Mouse (Mus musculus) kidney, adult 2 months (tissue): Measurements from ENCODE around the gene Gca. TPM values are rescaled to one million over a fixed set of nuclear protein-coding genes. Genes with fewer than 3 reads are reported as not detected.

Experiments used
- DNase-seq: peaks from one replicate; pipeline ENCODE4 v3.0.0; 2021
- H3K27ac ChIP-seq: fragments of 200-500 bp; 2 replicates; pipeline ENCODE4 v1.5.1; 2012; ENCODE audit warnings: low read depth, low read length, control low read depth, inconsistent platforms; ENCODE audit not compliant: insufficient read depth
- H3K27me3 ChIP-seq: fragments of 200-500 bp; replicated peaks from 2 replicates; pipeline ENCODE4 v1.6.1; 2012; ENCODE audit warnings: mild to moderate bottlenecking, moderate library complexity, low read length, inconsistent platforms; ENCODE audit not compliant: control insufficient read depth, insufficient read depth
- H3K36me3 ChIP-seq: fragments of 200-500 bp; 2 replicates; pipeline ENCODE4 v1.6.1; 2012; ENCODE audit warnings: mild to moderate bottlenecking, moderate library complexity, low read length, inconsistent platforms; ENCODE audit not compliant: control insufficient read depth, insufficient read depth
- H3K4me1 ChIP-seq: fragments of 200-500 bp; 2 replicates; pipeline ENCODE4 v1.6.1; 2011; ENCODE audit warnings: low read length; ENCODE audit not compliant: control insufficient read depth, insufficient read depth
- H3K4me3 ChIP-seq: fragments of 200-500 bp; 2 replicates; pipeline ENCODE4 v1.5.1; 2011; ENCODE audit warnings: mild to moderate bottlenecking, low read depth, low read length, control low read depth; ENCODE audit not compliant: insufficient read depth
- CTCF ChIP-seq: fragments of 200-500 bp; conservative IDR thresholded peaks from 2 replicates; pipeline ENCODE4 v1.5.1; 2011; ENCODE audit warnings: low read depth, mild to moderate bottlenecking, control low read depth, low read length, moderate library complexity, mixed read lengths; ENCODE audit not compliant: insufficient read depth, insufficient read length
- POLR2A ChIP-seq: fragments of 200-500 bp; IDR thresholded peaks from one replicate; pipeline ENCODE4 v1.6.1; 2011; ENCODE audit warnings: low read depth, low read length, control low read depth
- WGBS: fragments of 180-500 bp; shearing (Covaris S2); methylation state at CpG from one replicate; pipeline ENCODE4 v1.1.7; 2018; 5-methylcytosine and 5-hydroxymethylcytosine counted together
- polyA plus RNA-seq: library from polyadenylated mRNA; depleted of rRNA; stranded (reverse); fragments of >200 nt; gene quantifications from 2 replicates; pipeline ENCODE4 v1.2.3, GENCODE M21; 2012

Gene Gca
- polyA plus RNA-seq, 1 experiment, result 20.1 TPM

DNA sequence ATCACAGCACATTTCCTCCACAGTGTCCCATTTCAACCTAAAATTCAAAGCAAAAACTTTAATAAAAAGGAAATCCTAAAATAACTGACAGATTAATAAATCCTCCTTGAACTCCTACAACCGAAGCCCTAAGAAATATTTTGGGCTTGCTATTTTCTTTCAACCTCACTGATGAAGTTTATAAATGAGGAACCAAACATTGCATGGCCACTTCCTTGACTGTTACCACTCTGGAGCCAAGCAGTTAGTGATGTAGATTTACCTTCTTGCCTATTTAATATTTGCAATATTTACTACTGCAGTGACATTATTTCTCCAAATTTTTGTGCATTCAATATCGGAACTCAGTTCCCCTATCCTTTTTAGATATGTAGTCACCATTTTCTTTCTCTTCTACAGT, 24.2 kb upstream of the Gca start:
- WGBS, result 69% methylated on average over 2 of the region's 2 CpGs

GRCm38 (mm10) chr2:62643405-62644305, 20.4 kb upstream of the Gca start:
- Histone ChIP-seq H3K4me1 (no peaks in the 10 kb centered on the region), H3K27ac (no peak overlapping the region), H3K36me3 (no peaks in the 10 kb centered on the region; the same call in 1 of the 2 replicates), H3K27me3 (no peaks in the 10 kb centered on the region), H3K4me3 (peak overlapping the region; percentile 27; the same call in 1 of the 2 replicates)
- peak; percentile 74 for TF ChIP-seq CTCF
- no peak for TF ChIP-seq POLR2A
- 47% methylated on average over 21 of the region's 21 CpGs for WGBS
- peak; percentile 47 for DNase-seq

More for the DNA sequence above, 24.2 kb upstream of the Gca start:
- Histone ChIP-seq H3K4me1 (no peaks in the 10 kb centered on the region), H3K27me3 (no peaks in the 10 kb centered on the region), H3K27ac (no peak overlapping the region), H3K4me3 (no peak overlapping the region), H3K36me3 (no peaks in the 10 kb centered on the region; the same call in 1 of the 2 replicates)
- TF ChIP-seq CTCF (no peak), POLR2A (no peak)
- DNase-seq, result no peak

DNA sequence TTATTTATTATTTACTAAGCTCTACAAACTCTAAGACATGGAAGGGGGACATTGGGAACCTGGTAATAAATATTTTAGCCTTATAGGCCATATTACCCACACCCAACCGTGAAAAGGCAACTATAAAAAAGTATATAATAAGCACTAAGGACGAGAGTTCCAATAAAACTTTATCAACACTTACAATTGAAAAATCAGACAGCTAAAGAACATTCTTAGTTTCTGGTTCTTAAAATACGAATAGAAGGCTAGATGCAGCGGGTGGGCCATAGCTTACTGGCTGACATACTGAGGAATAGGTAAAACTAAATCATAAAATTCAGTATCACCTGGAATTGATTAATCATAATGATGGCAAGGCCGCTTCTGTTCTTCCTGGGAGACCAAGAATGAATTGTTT, 19.2 kb upstream of the Gca start:
- no peak overlapping the region for H3K27ac ChIP-seq

GRCm38 (mm10) chr2:62645475-62645874, 18.6 kb upstream of the Gca start:
- TF ChIP-seq POLR2A (no peak), CTCF (no peak)
- DNase-seq, result peak; percentile 19
- H3K36me3 ChIP-seq, result no peaks in the 10 kb centered on the region
- no peaks in the 10 kb centered on the region for H3K4me1 ChIP-seq
- H3K4me3 ChIP-seq, result peak overlapping the region; percentile 67
- 23% methylated on average over 12 of the region's 12 CpGs for WGBS
- peak overlapping the region; percentile 65 for H3K27ac ChIP-seq
- no peaks in the 10 kb centered on the region for H3K27me3 ChIP-seq

More for the DNA sequence above, 19.2 kb upstream of the Gca start:
- 93% methylated on average over 5 of the region's 5 CpGs for WGBS
- Histone ChIP-seq H3K36me3 (no peaks in the 10 kb centered on the region), H3K4me1 (no peaks in the 10 kb centered on the region), H3K27me3 (no peaks in the 10 kb centered on the region), H3K4me3 (peak overlapping the region; percentile 67; the same call in 1 of the 2 replicates)
- no peak for DNase-seq
- TF ChIP-seq POLR2A (no peak), CTCF (no peak)

GRCm38 (mm10) chr2:62646014-62646645, 18.0 kb upstream of the Gca start, which contains the start of gene Ifih1:
TSS of gene Ifih1 (minus strand) at chr2:62646255.
- Histone ChIP-seq H3K4me1 (no peaks in the 10 kb centered on the region), H3K36me3 (no peaks in the 10 kb centered on the region), H3K4me3 (peak within 1 kb of the TSS; percentile 67), H3K27me3 (no peaks in the 10 kb centered on the region), H3K27ac (peak within 1 kb of the TSS; percentile 65)
- WGBS, result under 1% methylated on average over 30 of the region's 30 CpGs
- TF ChIP-seq POLR2A, result no peak
- peak; percentile 56 for TF ChIP-seq CTCF
- DNase-seq, result peak; percentile 82

- WGBS, result 27% methylated on average over 6 of the region's 6 CpGs
- TF ChIP-seq POLR2A, result no peak
- TF ChIP-seq CTCF, result no peak
- DNase-seq, result no peak
- Histone ChIP-seq H3K4me3 (peak overlapping the region; percentile 67), H3K27ac (no peak overlapping the region), H3K36me3 (no peaks in the 10 kb centered on the region), H3K4me1 (no peaks in the 10 kb centered on the region), H3K27me3 (no peaks in the 10 kb centered on the region)
These were observed 17.3 kb upstream of the Gca start for GRCm38 (mm10) chr2:62646671-62647289.

GRCm38 (mm10) chr2:62651890-62652289, 12.2 kb upstream of the Gca start:
- 64% methylated on average over 4 of the region's 4 CpGs for WGBS

More at GRCm38 (mm10) chr2:62651890-62652289, 12.2 kb upstream of the Gca start:
- TF ChIP-seq POLR2A, result no peak
- TF ChIP-seq CTCF, result no peak
- Histone ChIP-seq H3K27ac (no peak overlapping the region), H3K36me3 (no peaks in the 10 kb centered on the region), H3K27me3 (no peaks in the 10 kb centered on the region), H3K4me1 (no peaks in the 10 kb centered on the region), H3K4me3 (no peak overlapping the region)
- no peak for DNase-seq
